ENCODE assay signal across 24 mouse cellular contexts in the genomic region with DNA sequence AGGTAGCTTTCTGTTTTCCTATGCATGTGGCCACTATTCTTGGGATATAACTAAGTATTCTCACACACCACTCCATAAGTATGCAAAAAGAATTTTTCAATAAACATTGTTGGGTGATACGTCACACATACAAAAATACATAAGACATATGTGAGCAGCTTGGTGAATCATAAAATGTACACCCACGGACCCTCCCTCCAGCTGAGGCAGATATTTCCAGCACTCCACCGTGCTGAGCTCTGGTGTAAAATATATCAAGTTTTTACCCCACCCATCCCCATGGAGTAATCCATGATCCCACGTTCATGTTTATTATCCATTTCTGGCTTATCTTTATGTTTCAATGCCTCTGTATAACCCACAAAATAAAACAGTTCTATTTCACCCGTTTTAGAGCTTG.
DNase-seq lines count a peak whose midpoint lies in the region; ATAC-seq and TF ChIP-seq lines count a peak whose summit lies in the region.
"Had no signal": no experiment of that assay in that cellular context is flagged by ENCODE, and none has a peak within 500 bp of the region (broad histone marks: within the 10 kb centered on the region; RNA-seq: fewer than 3 reads in every experiment).

No protein-coding gene starts in this region.

- no peak overlapping the region for H3K9ac ChIP-seq in limb, embryonic 14.5 days (ENCODE audit: low read depth, low read length, severe bottlenecking)
- no peak overlapping the region for H3K9ac ChIP-seq in heart, embryonic 11.5 days (ENCODE audit: low read depth, low read length)
- H3K9ac ChIP-seq: heart, embryonic 12.5 days; intestine, embryonic 15.5 days; limb, embryonic 15.5 days; liver, embryonic 14.5 days; lung, embryonic 14.5 days; midbrain, embryonic 15.5 days; stomach, embryonic 15.5 days had no signal

- H3K36me3 ChIP-seq in limb, embryonic 14.5 days (ENCODE audit: control insufficient read depth, insufficient read depth, low read length): no peaks in the 10 kb centered on the region
- H3K36me3 ChIP-seq in limb, embryonic 10.5 days: no peaks in the 10 kb centered on the region
- no peaks in the 10 kb centered on the region for H3K36me3 ChIP-seq in heart, embryonic 11.5 days (ENCODE audit: control insufficient read depth, insufficient read depth, low read length)
- H3K36me3 ChIP-seq: heart, embryonic 12.5 days; hindbrain, embryonic 10.5 days; intestine, embryonic 15.5 days; limb, embryonic 15.5 days; midbrain, embryonic 15.5 days; stomach, embryonic 15.5 days had no signal

- H3K27ac ChIP-seq in limb, embryonic 14.5 days (replicated peaks; ENCODE audit: low read depth, low read length): no peak overlapping the region
- H3K27ac ChIP-seq in limb, embryonic 10.5 days: no peak overlapping the region
- no peak overlapping the region for H3K27ac ChIP-seq in heart, embryonic 11.5 days (ENCODE audit: low read depth, low read length)
- H3K27ac ChIP-seq: hindbrain, embryonic 10.5 days; intestine, embryonic 15.5 days; limb, embryonic 15.5 days; liver, embryonic 14.5 days; midbrain, embryonic 15.5 days; stomach, embryonic 15.5 days had no signal

- no peak for TF ChIP-seq POLR2A in limb, embryonic 14.5 days (IDR thresholded peaks at IDR 0.05; ENCODE audit: borderline replicate concordance, extremely low read depth, insufficient read depth, insufficient read length)

- no peak overlapping the region for H3K4me2 ChIP-seq in limb, embryonic 14.5 days (replicated peaks; ENCODE audit: low read depth, low read length, severe bottlenecking)
- H3K4me2 ChIP-seq in heart, embryonic 11.5 days: no peak overlapping the region
- H3K4me2 ChIP-seq: heart, embryonic 12.5 days; intestine, embryonic 15.5 days; limb, embryonic 15.5 days; lung, embryonic 14.5 days; midbrain, embryonic 15.5 days; stomach, embryonic 15.5 days had no signal

- ATAC-seq in limb, embryonic 14.5 days (ENCODE audit: low FRiP score, low read depth): 0 out of 2 replicates have a peak, but pooled peaks have one; percentile 15
- no peak for ATAC-seq in heart, embryonic 11.5 days (replicated peaks; ENCODE audit: insufficient number of reproducible peaks, low FRiP score, low TSS enrichment)
- ATAC-seq: hindbrain, embryonic 16.5 days; midbrain, embryonic 15.5 days had no signal

- no peak for DNase-seq in limb, embryonic 14.5 days (ENCODE audit: low spot score)
- DNase-seq in limb, embryonic 10.5 days (ENCODE audit: low spot score): no peak
- peak; percentile 67 to 82 for DNase-seq in frontal cortex, adult 2 months (ENCODE audit: extremely low spot score in 1 of 2, low spot score in 1 of 2)
- peak; percentile 59 to 72 for DNase-seq in left cerebral cortex, postnatal 14 days (ENCODE audit: low spot score in 2 of 2)
- peak; percentile 36 to 73 for DNase-seq in right cerebral cortex, postnatal 36 days (ENCODE audit: low spot score in 2 of 2)
- DNase-seq in thymus, postnatal 25 days: no peak
- DNase-seq: adrenal gland, adult 2 months; cerebellum, adult 2 months; gastrocnemius, postnatal 10 days; heart, adult 11 months; heart, postnatal 10 days; kidney, postnatal 25 days; lung, embryonic 14.5 days; lung, postnatal 4 days; thymus, adult 2 months had no signal

- no peaks in the 10 kb centered on the region for H3K4me1 ChIP-seq in limb, embryonic 14.5 days (ENCODE audit: control insufficient read depth, insufficient read depth, low read length)
- no peaks in the 10 kb centered on the region for H3K4me1 ChIP-seq in limb, embryonic 10.5 days
- H3K4me1 ChIP-seq in heart, embryonic 11.5 days (ENCODE audit: control insufficient read depth, insufficient read depth, low read length): no peaks in the 10 kb centered on the region
- H3K4me1 ChIP-seq: heart, embryonic 12.5 days; hindbrain, embryonic 10.5 days; intestine, embryonic 15.5 days; limb, embryonic 15.5 days; midbrain, embryonic 15.5 days; stomach, embryonic 15.5 days had no signal

- WGBS in limb, embryonic 14.5 days: 64% methylated on average over 5 of the region's 5 CpGs
- 90% methylated on average over 5 of the region's 5 CpGs for WGBS in limb, embryonic 10.5 days
- WGBS in heart, embryonic 11.5 days (ENCODE audit: insufficient replicate concordance): 73% methylated on average over 5 of the region's 5 CpGs

- no peak overlapping the region for H3K4me3 ChIP-seq in limb, embryonic 14.5 days (replicated peaks; ENCODE audit: low read length)
- no peak overlapping the region for H3K4me3 ChIP-seq in limb, embryonic 10.5 days
- no peak overlapping the region for H3K4me3 ChIP-seq in heart, embryonic 11.5 days (ENCODE audit: low read depth, low read length)
- H3K4me3 ChIP-seq: heart, embryonic 12.5 days; hindbrain, embryonic 10.5 days; intestine, embryonic 15.5 days; limb, embryonic 15.5 days; midbrain, embryonic 15.5 days; stomach, embryonic 15.5 days had no signal

- H3K9me3 ChIP-seq in limb, embryonic 14.5 days (ENCODE audit: control insufficient read depth, low read length): no peaks in the 10 kb centered on the region
- H3K9me3 ChIP-seq in limb, embryonic 10.5 days (replicated peaks): no peaks in the 10 kb centered on the region
- H3K9me3 ChIP-seq in heart, embryonic 11.5 days (replicated peaks; ENCODE audit: control insufficient read depth, low read length): no peaks in the 10 kb centered on the region
- H3K9me3 ChIP-seq: heart, embryonic 12.5 days; hindbrain, embryonic 10.5 days; intestine, embryonic 15.5 days; limb, embryonic 15.5 days; midbrain, embryonic 15.5 days; stomach, embryonic 15.5 days had no signal

- intact Hi-C loops in left cerebral cortex, postnatal 14 days (cut with DNase I): no loop called here

- H3K27me3 ChIP-seq in limb, embryonic 14.5 days (ENCODE audit: control insufficient read depth, insufficient read depth, low read length): no peaks in the 10 kb centered on the region
- H3K27me3 ChIP-seq in limb, embryonic 10.5 days (ENCODE audit: low read depth, poor library complexity, severe bottlenecking): no peaks in the 10 kb centered on the region
- H3K27me3 ChIP-seq in heart, embryonic 11.5 days (ENCODE audit: control insufficient read depth, insufficient read depth, low read length): no peaks in the 10 kb centered on the region
- H3K27me3 ChIP-seq: heart, embryonic 12.5 days; intestine, embryonic 15.5 days; limb, embryonic 15.5 days; midbrain, embryonic 15.5 days; stomach, embryonic 15.5 days had no signal

Comparison
In these comparisons a context has a peak if more than half of its experiments do, and no peak if none do; other contexts are left out.
1. DNase-seq: peak in frontal cortex, adult 2 months (2 of 2), left cerebral cortex, postnatal 14 days (2 of 2) and right cerebral cortex, postnatal 36 days (2 of 2); none in limb, embryonic 14.5 days (single experiment), limb, embryonic 10.5 days (single experiment) and thymus, postnatal 25 days (single experiment).